Mouse (Mus musculus) lung, embryonic 16.5 days (tissue): ENCODE results near the gene Dct. TPM values are rescaled to one million over a fixed set of nuclear protein-coding genes. Genes with fewer than 3 reads are reported as not detected.

ENCODE experiments used
- ATAC-seq: fragments of 200-750 bp; cut with Nextera tagmentation; 2 replicates; pipeline ENCODE4 v1.8.0; 2017; ENCODE audit warnings: low read depth, mild to moderate bottlenecking, moderate library complexity
- H3K27ac ChIP-seq: fragments of 300-500 bp; sonication (generic); 2 replicates; pipeline ENCODE4 v1.5.1; 2014; ENCODE audit warnings: mild to moderate bottlenecking, control low read depth, low read length
- H3K27me3 ChIP-seq: fragments of 300-500 bp; sonication (generic); 2 replicates; pipeline ENCODE4 v1.6.1; 2014; ENCODE audit warnings: low read depth, low read length, mixed read lengths; ENCODE audit not compliant: control insufficient read depth, insufficient read depth
- H3K36me3 ChIP-seq: fragments of 300-500 bp; sonication (generic); 2 replicates; pipeline ENCODE4 v1.6.1; 2014; ENCODE audit warnings: low read length; ENCODE audit not compliant: control insufficient read depth, insufficient read depth
- H3K4me1 ChIP-seq: fragments of 300-500 bp; sonication (generic); replicated peaks from 2 replicates; pipeline ENCODE4 v1.6.1; 2014; ENCODE audit warnings: low read length, mixed read lengths; ENCODE audit not compliant: control insufficient read depth, insufficient read depth
- H3K4me2 ChIP-seq: fragments of 300-500 bp; sonication (generic); 2 replicates; pipeline ENCODE4 v1.6.1; 2014; ENCODE audit warnings: low read depth, low read length, control low read depth
- H3K4me3 ChIP-seq: fragments of 300-500 bp; sonication (generic); 2 replicates; pipeline ENCODE4 v1.5.1; 2014; ENCODE audit warnings: mild to moderate bottlenecking, low read length, control low read depth
- H3K9ac ChIP-seq: fragments of 300-500 bp; sonication (generic); 2 replicates; pipeline ENCODE4 v1.6.1; 2014; ENCODE audit warnings: low read length, control low read depth
- H3K9me3 ChIP-seq: fragments of 300-500 bp; sonication (generic); 2 replicates; pipeline ENCODE4 v1.6.1; 2016; ENCODE audit warnings: low read length; ENCODE audit not compliant: control insufficient read depth
- WGBS: fragments of 180-500 bp; shearing (Covaris S2); extraction: QIAGEN DNeasy Blood & Tissue Kit; methylation state at CpG from one replicate; pipeline ENCODE4 v1.1.7; 2014; 5-methylcytosine and 5-hydroxymethylcytosine counted together
- polyA plus RNA-seq: library from polyadenylated mRNA; unstranded; fragments of >200 nt; fragmentation: Nextera tagmentation; extraction: Ambion mirVana; gene quantifications from 2 replicates; pipeline ENCODE4 v1.2.1, GENCODE M21; 2015

The Dct gene
- 0.70 and 0.79 TPM in 2 replicates for polyA plus RNA-seq

- Histone ChIP-seq H3K4me1 (peaks cover 4% of the 10 kb centered on the region; the same call in 1 of the 2 replicates), H3K9ac (no peak within 1 kb of the TSS), H3K4me3 (no peak within 1 kb of the TSS), H3K9me3 (no peaks in the 10 kb centered on the region), H3K27ac (peak within 1 kb of the TSS; percentile 61), H3K27me3 (no peaks in the 10 kb centered on the region), H3K4me2 (no peak within 1 kb of the TSS), H3K36me3 (no peaks in the 10 kb centered on the region)
- ATAC-seq: no peak
- WGBS: 62% methylated on average over 12 of the region's 13 CpGs
These were observed at the start of gene Dct for GRCm38 (mm10) chr14:118051975-118052630. Gene Dct, minus strand, starts transcription at chr14:118052244.

DNA sequence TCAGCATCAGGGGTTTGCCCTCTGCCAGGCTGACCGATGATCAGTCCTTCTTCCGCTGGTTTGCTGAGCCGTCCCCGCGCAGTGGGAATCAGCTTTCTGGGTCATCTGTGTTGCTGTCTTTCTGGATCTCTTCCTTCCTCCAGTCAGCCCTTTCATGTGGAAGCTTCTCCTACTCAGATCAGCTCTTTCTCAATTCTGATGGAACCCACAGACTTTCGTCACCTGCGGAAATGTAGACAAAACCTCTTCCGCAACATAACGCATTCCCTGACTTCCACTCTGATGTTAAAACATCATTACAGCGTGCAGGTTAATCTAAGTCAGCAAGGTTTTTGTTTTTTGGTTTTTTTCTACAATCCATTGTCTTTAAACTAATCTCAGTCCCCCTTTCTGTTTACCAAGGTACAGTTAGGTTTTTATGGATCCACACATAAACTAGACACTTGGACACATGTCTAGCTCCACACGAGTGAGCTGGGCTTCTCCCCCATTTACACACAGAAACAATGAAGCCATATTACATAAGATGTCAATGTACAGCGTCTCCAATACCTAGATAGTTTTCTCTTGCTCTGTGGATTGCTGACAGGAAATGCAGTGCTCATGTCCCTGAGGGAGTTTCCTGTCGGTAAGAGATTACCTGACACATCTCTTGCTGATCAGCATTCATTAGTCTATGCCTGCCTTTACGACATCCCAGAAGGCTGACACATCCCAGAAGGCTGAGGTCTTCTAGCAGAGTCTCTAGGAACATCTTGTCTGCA, 49.4 kb upstream of the Dct start:
- H3K4me1 ChIP-seq: no peaks in the 10 kb centered on the region
- H3K27ac ChIP-seq: no peak overlapping the region
- H3K36me3 ChIP-seq: no peaks in the 10 kb centered on the region
- H3K4me2 ChIP-seq: no peak overlapping the region
- WGBS: 75% methylated on average over 14 of the region's 14 CpGs
- no peak overlapping the region for H3K4me3 ChIP-seq
- no peak for ATAC-seq
- H3K27me3 ChIP-seq: no peaks in the 10 kb centered on the region
- H3K9me3 ChIP-seq: peaks cover 4% of the 10 kb centered on the region; the same call in 1 of the 2 replicates
- H3K9ac ChIP-seq: no peak overlapping the region

DNA sequence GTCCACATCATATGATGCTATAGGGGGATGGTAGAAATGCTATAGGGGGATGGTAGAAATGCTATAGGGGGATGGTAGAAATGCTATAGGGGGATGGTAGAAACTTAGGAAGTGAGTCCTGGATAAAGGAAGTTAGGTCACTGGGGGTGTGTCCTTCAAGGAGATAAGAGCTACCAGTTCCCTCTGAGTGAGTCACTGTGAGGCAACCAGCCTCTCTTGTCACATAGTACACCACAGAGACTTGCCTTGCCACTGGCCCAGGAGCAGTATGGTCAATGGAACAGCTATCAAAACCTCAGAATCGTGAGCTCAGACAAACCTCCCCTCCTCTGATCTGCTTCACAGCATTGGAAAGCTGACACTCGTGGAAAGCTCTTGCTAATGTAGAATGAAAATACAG, 46.2 kb upstream of the Dct start:
- WGBS: 51% methylated on average over 2 of the region's 2 CpGs
- no peaks in the 10 kb centered on the region for H3K27me3 ChIP-seq
- no peak overlapping the region for H3K9ac ChIP-seq
- no peak overlapping the region for H3K27ac ChIP-seq
- H3K4me2 ChIP-seq: no peak overlapping the region
- no peaks in the 10 kb centered on the region for H3K36me3 ChIP-seq
- no peak for ATAC-seq
- no peaks in the 10 kb centered on the region for H3K9me3 ChIP-seq
- no peaks in the 10 kb centered on the region for H3K4me1 ChIP-seq
- H3K4me3 ChIP-seq: no peak overlapping the region

DNA sequence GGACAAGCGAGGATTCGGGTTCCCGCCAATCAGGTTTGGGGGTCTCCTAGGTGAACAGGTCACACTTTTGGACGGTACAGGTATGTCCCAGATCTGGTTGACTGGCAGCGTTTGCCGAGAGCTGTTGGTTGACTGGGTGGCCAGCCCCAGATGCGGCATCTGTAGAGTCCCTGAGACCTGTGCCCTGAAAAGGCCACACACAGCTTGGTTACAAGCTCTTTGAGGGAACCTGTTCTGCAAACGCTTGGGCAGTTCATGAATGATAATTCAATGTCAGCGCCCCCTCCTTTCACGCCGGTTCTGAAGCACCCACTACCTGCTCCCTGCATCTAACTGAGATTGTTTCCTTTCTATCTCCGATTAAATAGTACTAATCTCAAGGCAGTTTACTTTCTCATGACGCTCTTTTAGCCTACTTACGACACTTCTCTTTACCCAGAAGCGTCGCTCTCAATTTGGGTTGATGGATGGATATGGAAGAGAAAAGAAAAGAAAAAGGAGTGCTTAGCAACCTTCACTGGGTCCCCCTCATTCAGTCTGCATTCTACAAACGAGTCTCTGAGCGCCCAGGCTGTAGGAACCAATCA, 37.9 kb upstream of the Dct start:
- no peaks in the 10 kb centered on the region for H3K36me3 ChIP-seq
- H3K27me3 ChIP-seq: no peaks in the 10 kb centered on the region
- H3K9me3 ChIP-seq: no peaks in the 10 kb centered on the region
- no peaks in the 10 kb centered on the region for H3K4me1 ChIP-seq
- peak; percentile 35 for ATAC-seq
- peak overlapping the region; percentile 67 for H3K4me2 ChIP-seq
- peak overlapping the region; percentile 75 for H3K4me3 ChIP-seq
- WGBS: 1% methylated on average over 18 of the region's 18 CpGs
- H3K9ac ChIP-seq: peak overlapping the region; percentile 75
- peak overlapping the region; percentile 85 for H3K27ac ChIP-seq

DNA sequence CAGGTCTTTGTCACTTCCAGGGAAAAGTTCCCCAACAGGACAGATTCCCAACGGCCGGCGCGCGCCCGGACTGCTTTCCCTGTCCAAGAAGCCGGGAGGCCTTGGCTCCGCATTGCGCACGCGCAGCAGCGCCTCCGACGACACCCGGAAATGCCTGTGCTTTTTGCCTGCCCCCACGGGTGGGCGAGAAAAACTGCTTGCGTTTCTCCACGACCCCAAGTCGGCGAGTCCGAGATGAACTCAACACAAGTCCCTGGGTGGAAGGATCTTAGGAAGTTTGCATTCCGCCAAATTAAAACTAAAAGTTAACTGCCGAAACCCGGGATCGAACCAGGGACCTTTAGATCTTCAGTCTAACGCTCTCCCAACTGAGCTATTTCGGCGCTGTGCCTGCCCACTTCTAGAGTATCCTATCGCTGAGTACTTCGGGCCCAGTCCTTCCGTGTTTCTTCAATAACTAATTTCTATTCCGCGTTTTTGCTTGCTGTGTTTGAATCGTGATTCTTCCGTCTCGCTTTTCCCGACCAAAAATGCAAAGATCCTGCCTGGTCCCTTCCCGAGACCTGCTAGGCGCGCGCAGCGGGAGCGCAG, 37.3 kb upstream of the Dct start:
- no peaks in the 10 kb centered on the region for H3K4me1 ChIP-seq
- peak overlapping the region; percentile 85 for H3K27ac ChIP-seq
- no peaks in the 10 kb centered on the region for H3K9me3 ChIP-seq
- H3K4me3 ChIP-seq: peak overlapping the region; percentile 75
- WGBS: under 1% methylated on average over 44 of the region's 44 CpGs
- ATAC-seq: peak; percentile 91
- H3K36me3 ChIP-seq: no peaks in the 10 kb centered on the region
- no peaks in the 10 kb centered on the region for H3K27me3 ChIP-seq
- H3K9ac ChIP-seq: peak overlapping the region; percentile 75
- peak overlapping the region; percentile 67 for H3K4me2 ChIP-seq

DNA sequence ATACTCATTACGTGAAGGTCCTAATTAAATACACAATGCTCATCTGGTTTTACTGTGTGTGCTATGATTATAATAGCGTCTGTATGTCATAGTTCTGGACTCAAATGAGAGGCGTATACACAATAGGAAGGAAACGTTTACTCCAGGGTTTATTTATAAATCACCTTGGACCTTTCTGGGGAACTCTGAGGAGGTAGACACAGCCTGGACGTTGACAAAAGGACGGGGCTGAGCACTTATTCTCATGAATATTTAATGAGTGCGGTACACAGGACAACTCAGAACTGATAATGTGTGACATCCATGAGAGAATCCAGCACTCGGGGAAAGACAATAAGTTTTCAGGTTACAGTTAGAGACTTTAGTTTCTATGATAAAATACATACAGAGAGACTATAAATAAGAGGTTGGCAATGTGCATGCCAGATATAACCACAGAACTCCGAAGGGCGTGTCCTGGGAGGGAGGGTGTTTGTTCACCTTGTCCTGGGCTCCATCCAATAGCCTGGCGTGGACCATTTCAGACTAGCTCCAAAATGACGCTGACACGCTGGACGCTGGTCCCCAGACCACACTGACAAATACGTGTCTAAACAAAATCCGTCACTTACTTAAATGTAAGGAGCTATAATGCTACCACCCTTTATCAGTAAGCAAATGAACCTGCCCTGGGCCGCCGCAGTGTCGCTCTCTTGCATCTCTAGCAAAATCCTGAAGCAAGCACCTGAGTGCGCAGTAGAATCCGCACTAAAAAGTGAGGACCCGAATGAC, 36.6 kb upstream of the Dct start:
- H3K4me3 ChIP-seq: peak overlapping the region; percentile 75
- peak overlapping the region; percentile 85 for H3K27ac ChIP-seq
- no peaks in the 10 kb centered on the region for H3K4me1 ChIP-seq
- 8% methylated on average over 22 of the region's 22 CpGs for WGBS
- peak overlapping the region; percentile 67 for H3K4me2 ChIP-seq
- no peaks in the 10 kb centered on the region for H3K36me3 ChIP-seq
- H3K27me3 ChIP-seq: no peaks in the 10 kb centered on the region
- H3K9me3 ChIP-seq: no peaks in the 10 kb centered on the region
- ATAC-seq: peak; percentile 62
- peak overlapping the region; percentile 75 for H3K9ac ChIP-seq

DNA sequence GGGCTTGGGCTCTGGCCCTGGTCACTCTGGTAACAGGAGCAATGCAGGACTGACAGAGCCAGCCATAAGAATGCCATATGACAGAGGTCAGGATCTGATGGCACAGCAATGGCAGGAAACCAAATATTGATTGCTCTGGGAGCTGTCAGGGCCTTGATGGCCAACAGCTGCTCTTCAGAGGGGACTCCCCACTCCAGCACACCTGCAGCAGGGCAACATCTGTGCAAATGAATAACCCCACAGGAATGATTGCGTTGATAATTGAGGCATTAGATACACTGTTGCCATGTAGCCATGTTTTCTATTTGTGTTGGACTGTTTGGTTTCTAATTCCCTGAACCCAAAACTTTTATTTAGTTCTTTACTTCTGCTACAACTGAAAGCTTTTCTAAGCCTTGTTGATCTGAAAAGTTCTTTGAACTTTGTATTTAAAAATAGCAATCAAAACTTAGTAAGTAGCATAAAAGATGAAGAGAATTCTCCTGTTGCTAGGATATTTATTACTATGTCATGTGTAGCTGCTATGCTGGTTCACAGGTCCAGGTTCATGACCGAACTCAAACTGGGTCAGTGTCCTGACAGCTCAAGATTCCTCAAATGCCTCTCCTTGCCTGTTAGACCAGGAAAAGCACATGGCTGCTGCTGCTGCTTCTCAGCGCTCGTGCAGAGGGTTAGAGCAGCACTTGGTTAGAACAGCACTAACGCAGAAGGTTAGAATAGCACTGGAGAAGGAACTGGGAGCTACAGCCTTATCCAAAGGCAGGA, 34.4 kb upstream of the Dct start:
- H3K36me3 ChIP-seq: no peaks in the 10 kb centered on the region
- H3K4me3 ChIP-seq: no peak overlapping the region
- no peak for ATAC-seq
- no peak overlapping the region for H3K27ac ChIP-seq
- WGBS: 36% methylated on average over 5 of the region's 5 CpGs
- H3K9ac ChIP-seq: no peak overlapping the region
- H3K4me1 ChIP-seq: no peaks in the 10 kb centered on the region
- no peak overlapping the region for H3K4me2 ChIP-seq
- H3K27me3 ChIP-seq: no peaks in the 10 kb centered on the region; the same call in 1 of the 2 replicates
- no peaks in the 10 kb centered on the region for H3K9me3 ChIP-seq

GRCm38 (mm10) chr14:118083851-118084250, 31.8 kb upstream of the Dct start:
- no peak overlapping the region for H3K27ac ChIP-seq
- no peaks in the 10 kb centered on the region for H3K36me3 ChIP-seq
- no peaks in the 10 kb centered on the region; the same call in 1 of the 2 replicates for H3K27me3 ChIP-seq
- WGBS: 83% methylated on average over 6 of the region's 6 CpGs
- H3K9me3 ChIP-seq: no peaks in the 10 kb centered on the region
- no peak overlapping the region for H3K4me2 ChIP-seq
- no peak for ATAC-seq
- no peaks in the 10 kb centered on the region for H3K4me1 ChIP-seq
- H3K4me3 ChIP-seq: no peak overlapping the region
- no peak overlapping the region for H3K9ac ChIP-seq
